Mouse (Mus musculus) heart, embryonic 15.5 days (tissue): ENCODE data around the gene Efcab5. TPM values are rescaled to one million over a fixed set of nuclear protein-coding genes. Genes with fewer than 3 reads are reported as not detected.

Experiments used
- ATAC-seq: fragments of 200-750 bp; cut with Nextera tagmentation; replicated peaks from 2 replicates; pipeline ENCODE4 v1.8.0; 2017; ENCODE audit warnings: low read depth, moderate TSS enrichment; ENCODE audit not compliant: insufficient number of reproducible peaks, insufficient read depth, low FRiP score
- H3K27ac ChIP-seq: fragments of 300-500 bp; sonication (generic); 2 replicates; pipeline ENCODE4 v1.5.1; 2015; ENCODE audit warnings: mild to moderate bottlenecking, inconsistent platforms
- H3K27me3 ChIP-seq: fragments of 300-500 bp; sonication (generic); 2 replicates; pipeline ENCODE4 v1.6.1; 2015; ENCODE audit warnings: inconsistent platforms
- H3K36me3 ChIP-seq: fragments of 300-500 bp; sonication (generic); 2 replicates; pipeline ENCODE4 v1.6.1; 2015; ENCODE audit warnings: mild to moderate bottlenecking, inconsistent platforms
- H3K4me1 ChIP-seq: fragments of 300-500 bp; sonication (generic); replicated peaks from 2 replicates; pipeline ENCODE4 v1.6.1; 2015; ENCODE audit warnings: inconsistent platforms
- H3K4me2 ChIP-seq: fragments of 300-500 bp; sonication (generic); 2 replicates; pipeline ENCODE4 v1.6.1; 2015; ENCODE audit warnings: inconsistent platforms, mild to moderate bottlenecking, moderate library complexity
- H3K4me3 ChIP-seq: fragments of 300-500 bp; sonication (generic); 2 replicates; pipeline ENCODE4 v1.5.1; 2015; ENCODE audit warnings: mild to moderate bottlenecking, inconsistent platforms
- H3K9ac ChIP-seq: fragments of 300-500 bp; sonication (generic); 2 replicates; pipeline ENCODE4 v1.6.1; 2015; ENCODE audit warnings: mild to moderate bottlenecking, inconsistent platforms
- H3K9me3 ChIP-seq: fragments of 300-500 bp; sonication (generic); replicated peaks from 2 replicates; pipeline ENCODE4 v1.6.1; 2016; ENCODE audit warnings: inconsistent platforms
- WGBS: fragments of 180-500 bp; shearing (Covaris S2); methylation state at CpG from one replicate; pipeline ENCODE4 v1.1.7; 2015; ENCODE audit warnings: mixed read lengths; 5-methylcytosine and 5-hydroxymethylcytosine counted together
- polyA plus RNA-seq: library from polyadenylated mRNA; unstranded; fragments of >200 nt; fragmentation: Nextera tagmentation; extraction: Ambion mirVana; gene quantifications from 2 replicates; pipeline ENCODE4 v1.2.1, GENCODE M21; 2015

Gene Efcab5
- polyA plus RNA-seq, 1 experiment from 2014 or later = 0.28 TPM

GRCm38 (mm10) chr11:77196181-77197143 is 7.7 kb upstream of the Efcab5 start:
- H3K36me3 ChIP-seq = no peaks in the 10 kb centered on the region
- no peaks in the 10 kb centered on the region for H3K9me3 ChIP-seq
- peaks cover 25% of the 10 kb centered on the region for H3K4me1 ChIP-seq
- H3K27ac ChIP-seq = peak overlapping the region; percentile 21; the same call in 1 of the 2 replicates
- ATAC-seq = no peak
- H3K4me2 ChIP-seq = no peak overlapping the region
- no peak overlapping the region for H3K4me3 ChIP-seq
- H3K27me3 ChIP-seq = no peaks in the 10 kb centered on the region
- 37% methylated on average over 4 of the region's 4 CpGs for WGBS
- H3K9ac ChIP-seq = no peak overlapping the region

GRCm38 (mm10) chr11:77195360-77196109 is 6.8 kb upstream of the Efcab5 start:
- no peak overlapping the region for H3K9ac ChIP-seq
- no peaks in the 10 kb centered on the region for H3K36me3 ChIP-seq
- H3K27ac ChIP-seq = peak overlapping the region; percentile 21
- 43% methylated on average over 11 of the region's 11 CpGs for WGBS
- no peak overlapping the region for H3K4me2 ChIP-seq
- no peaks in the 10 kb centered on the region for H3K27me3 ChIP-seq
- peaks cover 25% of the 10 kb centered on the region for H3K4me1 ChIP-seq
- ATAC-seq = no peak
- no peak overlapping the region for H3K4me3 ChIP-seq
- H3K9me3 ChIP-seq = no peaks in the 10 kb centered on the region

GRCm38 (mm10) chr11:77194762-77195161 is 6.0 kb upstream of the Efcab5 start:
- Histone ChIP-seq H3K27ac (peak overlapping the region; percentile 21), H3K27me3 (no peaks in the 10 kb centered on the region), H3K9ac (no peak overlapping the region), H3K4me3 (no peak overlapping the region), H3K4me2 (no peak overlapping the region), H3K36me3 (no peaks in the 10 kb centered on the region), H3K9me3 (no peaks in the 10 kb centered on the region), H3K4me1 (peaks cover 25% of the 10 kb centered on the region)
- ATAC-seq = no peak
- 64% methylated on average over 1 of the region's 1 CpGs for WGBS

- no peak overlapping the region for H3K27ac ChIP-seq
- H3K4me2 ChIP-seq = no peak overlapping the region
- H3K9me3 ChIP-seq = no peaks in the 10 kb centered on the region
- H3K27me3 ChIP-seq = no peaks in the 10 kb centered on the region
- 50% methylated on average over 6 of the region's 6 CpGs for WGBS
- H3K4me1 ChIP-seq = peaks cover 25% of the 10 kb centered on the region
- no peak overlapping the region for H3K4me3 ChIP-seq
- no peaks in the 10 kb centered on the region for H3K36me3 ChIP-seq
- H3K9ac ChIP-seq = no peak overlapping the region
- ATAC-seq = no peak
These were observed 5.3 kb upstream of the Efcab5 start for GRCm38 (mm10) chr11:77193941-77194553.

GRCm38 (mm10) chr11:77193410-77193809 is 4.6 kb upstream of the Efcab5 start:
- Histone ChIP-seq H3K9ac (no peak overlapping the region), H3K4me2 (no peak overlapping the region), H3K27me3 (no peaks in the 10 kb centered on the region), H3K4me1 (peaks cover 25% of the 10 kb centered on the region), H3K36me3 (no peaks in the 10 kb centered on the region), H3K4me3 (no peak overlapping the region), H3K9me3 (no peaks in the 10 kb centered on the region), H3K27ac (no peak overlapping the region)
- no peak for ATAC-seq
- WGBS = 66% methylated on average over 5 of the region's 5 CpGs

- H3K36me3 ChIP-seq = no peaks in the 10 kb centered on the region
- 49% methylated on average over 2 of the region's 2 CpGs for WGBS
- H3K9me3 ChIP-seq = no peaks in the 10 kb centered on the region
- H3K27ac ChIP-seq = no peak overlapping the region
- no peak overlapping the region for H3K9ac ChIP-seq
- no peak for ATAC-seq
- H3K27me3 ChIP-seq = no peaks in the 10 kb centered on the region
- 0 out of 2 replicates have a peak, but pooled peaks cover 3% of the 10 kb centered on the region for H3K4me1 ChIP-seq
- H3K4me3 ChIP-seq = no peak overlapping the region
- H3K4me2 ChIP-seq = no peak overlapping the region
These were observed 3.8 kb downstream of the Efcab5 start for GRCm38 (mm10) chr11:77184926-77185325.

GRCm38 (mm10) chr11:77182616-77183015 is 6.2 kb downstream of the Efcab5 start:
- H3K9me3 ChIP-seq = no peaks in the 10 kb centered on the region
- H3K27ac ChIP-seq = no peak overlapping the region
- H3K36me3 ChIP-seq = no peaks in the 10 kb centered on the region
- H3K27me3 ChIP-seq = no peaks in the 10 kb centered on the region
- H3K4me3 ChIP-seq = no peak overlapping the region
- 0 out of 2 replicates have a peak, but pooled peaks cover 3% of the 10 kb centered on the region for H3K4me1 ChIP-seq
- H3K9ac ChIP-seq = no peak overlapping the region
- no peak for ATAC-seq
- H3K4me2 ChIP-seq = no peak overlapping the region
- 52% methylated on average over 2 of the region's 2 CpGs for WGBS

GRCm38 (mm10) chr11:77182041-77182440 is 6.7 kb downstream of the Efcab5 start:
- no peak for ATAC-seq
- Histone ChIP-seq H3K9ac (no peak overlapping the region), H3K4me3 (no peak overlapping the region), H3K27ac (no peak overlapping the region), H3K36me3 (no peaks in the 10 kb centered on the region), H3K4me1 (0 out of 2 replicates have a peak, but pooled peaks cover 3% of the 10 kb centered on the region), H3K9me3 (no peaks in the 10 kb centered on the region), H3K27me3 (no peaks in the 10 kb centered on the region), H3K4me2 (no peak overlapping the region)
- 79% methylated on average over 2 of the region's 2 CpGs for WGBS

- H3K36me3 ChIP-seq = no peaks in the 10 kb centered on the region
- H3K27ac ChIP-seq = no peak overlapping the region
- H3K4me3 ChIP-seq = no peak overlapping the region
- H3K4me1 ChIP-seq = 0 out of 2 replicates have a peak, but pooled peaks cover 3% of the 10 kb centered on the region
- ATAC-seq = no peak
- 66% methylated on average over 5 of the region's 5 CpGs for WGBS
- no peak overlapping the region for H3K9ac ChIP-seq
- no peak overlapping the region for H3K4me2 ChIP-seq
- H3K9me3 ChIP-seq = no peaks in the 10 kb centered on the region
- H3K27me3 ChIP-seq = no peaks in the 10 kb centered on the region
These were observed 7.2 kb downstream of the Efcab5 start for GRCm38 (mm10) chr11:77181528-77181927.

- Histone ChIP-seq H3K9ac (no peak overlapping the region), H3K4me2 (no peak overlapping the region), H3K4me1 (0 out of 2 replicates have a peak, but pooled peaks cover 3% of the 10 kb centered on the region), H3K4me3 (no peak overlapping the region), H3K36me3 (no peaks in the 10 kb centered on the region), H3K27ac (no peak overlapping the region), H3K9me3 (no peaks in the 10 kb centered on the region), H3K27me3 (no peaks in the 10 kb centered on the region)
- 29% methylated on average over 4 of the region's 4 CpGs for WGBS
- no peak for ATAC-seq
These were observed 7.9 kb downstream of the Efcab5 start for GRCm38 (mm10) chr11:77180886-77181285.

- 0 out of 2 replicates have a peak, but pooled peaks cover 3% of the 10 kb centered on the region for H3K4me1 ChIP-seq
- ATAC-seq = no peak
- H3K9me3 ChIP-seq = no peaks in the 10 kb centered on the region
- no peak overlapping the region for H3K9ac ChIP-seq
- no peak overlapping the region for H3K27ac ChIP-seq
- 72% methylated on average over 3 of the region's 3 CpGs for WGBS
- H3K4me3 ChIP-seq = no peak overlapping the region
- no peaks in the 10 kb centered on the region for H3K36me3 ChIP-seq
- H3K4me2 ChIP-seq = no peak overlapping the region
- H3K27me3 ChIP-seq = no peaks in the 10 kb centered on the region
These were observed 9.0 kb downstream of the Efcab5 start for GRCm38 (mm10) chr11:77179771-77180170.
